In the genomic region with DNA sequence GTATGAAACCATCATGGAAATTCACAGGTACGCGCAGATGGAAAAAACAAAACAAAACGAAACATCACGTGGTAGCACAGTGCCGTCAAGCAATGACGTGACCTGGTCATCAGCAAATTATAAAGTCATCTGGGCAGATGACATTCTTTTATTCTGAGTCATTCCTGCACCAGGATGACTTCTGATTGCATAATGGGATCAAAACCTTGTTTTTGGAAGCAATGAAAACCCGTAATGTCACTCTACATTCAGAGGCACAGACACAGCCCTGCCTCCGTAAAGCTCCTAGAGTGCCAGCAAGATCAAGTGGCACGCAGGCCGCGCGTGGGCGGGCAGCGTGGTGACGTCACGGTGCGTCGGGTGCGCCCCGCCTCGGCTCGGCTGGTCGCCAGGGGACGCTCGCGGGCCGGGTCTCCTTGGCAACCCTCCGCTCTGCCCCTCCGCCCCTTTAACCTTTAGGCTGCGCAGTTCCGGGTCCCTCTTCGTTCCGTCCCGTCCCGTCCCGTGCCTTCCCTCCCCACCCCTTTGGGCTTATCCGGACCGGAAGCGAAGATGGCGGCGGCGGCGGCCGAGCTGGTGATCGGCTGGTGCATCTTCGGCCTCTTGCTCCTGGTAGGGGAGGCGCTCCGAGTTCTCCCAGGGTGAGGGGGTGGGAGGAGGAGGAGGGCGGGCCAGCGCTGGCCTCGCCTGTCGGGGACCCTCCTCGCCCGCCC, we compare ENCODE assay signal across 1 mouse cellular context.
TF ChIP-seq lines count a peak whose summit lies in the region.

A gene (plus strand): TSS at position 426 of the 713 bp plus-strand sequence.

TF ChIP-seq in MEL, 35 proteins besides CTCF, POLR2A, EP300 and RAD21 (continued from another document):
- TF ChIP-seq TAL1 (IDR thresholded peaks at IDR 0.05; ENCODE audit: low read length) (no peak), GABPA (IDR thresholded peaks at IDR 0.05; ENCODE audit: low read depth, low read length) (no peak), USF1 (IDR thresholded peaks at IDR 0.05; ENCODE audit: low read depth, low read length) (peak; percentile 90), CHD2 (IDR thresholded peaks at IDR 0.05; ENCODE audit: low read length) (no peak), E2F4 (IDR thresholded peaks at IDR 0.05; ENCODE audit: borderline replicate concordance, low read depth, low read length) (no peak), USF2 (IDR thresholded peaks at IDR 0.05; ENCODE audit: borderline replicate concordance in 1 of 2, insufficient read depth in 1 of 2, low read depth in 1 of 2, low read length in 2 of 2) (peak in 1 of 2 experiments; percentile 60; a peak in 1 of 4 replicates), NELFE (IDR thresholded peaks at IDR 0.05; ENCODE audit: low read depth, low read length) (peak; percentile 74), CHD1 (IDR thresholded peaks at IDR 0.05; ENCODE audit: low read depth, low read length) (no peak), MAFK (IDR thresholded peaks at IDR 0.05; ENCODE audit: borderline replicate concordance, low read depth, low read length) (no peak), POLR2AphosphoS5 (IDR thresholded peaks at IDR 0.05; ENCODE audit: borderline replicate concordance, low read depth, low read length) (no peak), UBTF (IDR thresholded peaks at IDR 0.05; ENCODE audit: borderline replicate concordance, insufficient read depth, low read depth, low read length) (no peak), MYC (IDR thresholded peaks at IDR 0.05; ENCODE audit: low read depth, low read length) (peak; percentile 72; the same call in 1 of the 2 replicates), POLR2AphosphoS2 (IDR thresholded peaks at IDR 0.05; ENCODE audit: low read length) (peak; percentile 63; the same call in 1 of the 2 replicates)
